Mouse (Mus musculus): ENCODE measurements around the gene Nup107.

- TF ChIP-seq POLR2A (IDR thresholded peaks at IDR 0.05; ENCODE audit: low read depth, low read length): no peak
- TF ChIP-seq NRF1 (IDR thresholded peaks at IDR 0.05; ENCODE audit: low read depth, low read length): no peak
- no peak for TF ChIP-seq CTCF (conservative IDR thresholded peaks at IDR 0.05 in 1 of 2, IDR thresholded peaks at IDR 0.05 in 1 of 2; ENCODE audit: low read depth in 2 of 2, low read length in 2 of 2)
- no peak for TF ChIP-seq BHLHE40 (IDR thresholded peaks at IDR 0.05; ENCODE audit: low read depth, low read length)
- no peak for TF ChIP-seq USF2 (conservative IDR thresholded peaks at IDR 0.05; ENCODE audit: low read depth, low read length)
- TF ChIP-seq MAZ (IDR thresholded peaks at IDR 0.05; ENCODE audit: low read depth, low read length): no peak
- TF ChIP-seq TCF12 (IDR thresholded peaks at IDR 0.05; ENCODE audit: low read depth, low read length): no peak
- no peak for TF ChIP-seq SIN3A (IDR thresholded peaks at IDR 0.05; ENCODE audit: low read length)
- no peak for TF ChIP-seq RAD21 (IDR thresholded peaks at IDR 0.05; ENCODE audit: low read depth, low read length)
These were observed 44.8 kb downstream of the Nup107 start for GRCm38 (mm10) chr10:117747711-117748110.

Measured in CH12.LX (cell line).